Mouse (Mus musculus) myocyte (in vitro differentiated cells): ENCODE measurements around the gene Ppp1r3a. TPM values are rescaled to one million over a fixed set of nuclear protein-coding genes. Genes with fewer than 3 reads are reported as not detected.
"Not testable (repeated sequence)": the region's sequence is repeated elsewhere in the genome, so short reads cannot be mapped to it uniquely, and the experiment has no call there.

Experiments
- H3K27me3 ChIP-seq: one replicate; pipeline ENCODE4 v1.6.1; 2011; ENCODE audit not compliant: control insufficient read depth, insufficient read depth, insufficient read length
- H3K36me3 ChIP-seq: one replicate; pipeline ENCODE4 v1.6.1; 2011; ENCODE audit not compliant: control insufficient read depth, insufficient read depth
- H3K4me2 ChIP-seq: one replicate; pipeline ENCODE4 v1.6.1; 2011; ENCODE audit warnings: low read depth, control low read depth
- H3K4me3 ChIP-seq: one replicate; pipeline ENCODE4 v1.5.1; 2011; ENCODE audit warnings: mild to moderate bottlenecking, control low read depth, moderate library complexity
- H3K79me2 ChIP-seq: one replicate; pipeline ENCODE4 v1.6.1; 2011; ENCODE audit not compliant: control insufficient read depth, insufficient read depth
- H3ac ChIP-seq: one replicate; pipeline ENCODE4 v1.6.1; 2011; ENCODE audit not compliant: control insufficient read depth, insufficient read length
- CEBPB ChIP-seq: IDR thresholded peaks from 2 replicates; pipeline ENCODE4 v1.6.1; 2011; ENCODE audit warnings: mild to moderate bottlenecking, moderate library complexity; ENCODE audit not compliant: poor library complexity, insufficient read depth, severe bottlenecking
- MYOG ChIP-seq, 3 experiments: IDR thresholded peaks; one replicate each; pipeline ENCODE4 v1.6.1; 2011; ENCODE audit warnings: control low read depth in 2 of 3, low read depth in 2 of 3, mild to moderate bottlenecking in 2 of 3; ENCODE audit not compliant: insufficient read length in 2 of 3, control insufficient read depth in 1 of 3, insufficient read depth in 1 of 3
- POLR2AphosphoS2 ChIP-seq: IDR thresholded peaks from one replicate; pipeline ENCODE4 v1.6.1; 2011; ENCODE audit warnings: low read depth, control low read depth; ENCODE audit not compliant: insufficient read length
- TCF3 ChIP-seq: IDR thresholded peaks from one replicate; pipeline ENCODE4 v1.6.1; 2011; ENCODE audit warnings: low read depth, control low read depth; ENCODE audit not compliant: insufficient read length
- polyA plus RNA-seq: library from polyadenylated mRNA; unstranded; fragments of >200 nt; fragmentation: generic; extraction: Trizol; gene quantifications from one replicate; pipeline ENCODE4 v1.2.1, GENCODE M21; 2012; ENCODE audit warnings: missing spikeins

Ppp1r3a gene
- polyA plus RNA-seq, 1 experiment, result 0.16 TPM

- Histone ChIP-seq H3K36me3 (no peaks in the 10 kb centered on the region), H3K27me3 (no peaks in the 10 kb centered on the region), H3K4me3 (no peak overlapping the region), H3K79me2 (no peaks in the 10 kb centered on the region), H3K4me2 (no peak overlapping the region), H3ac (no peak overlapping the region)
- TF ChIP-seq TCF3, result no peak
- no peak for TF ChIP-seq CEBPB
- TF ChIP-seq MYOG (IDR thresholded peaks at IDR 0.05; ENCODE audit: control insufficient read depth in 1 of 3, insufficient read depth in 1 of 3, insufficient read length in 2 of 3, low read depth in 2 of 3), result no peak
- no peak for TF ChIP-seq POLR2AphosphoS2
Observed at GRCm38 (mm10) chr6:14700030-14700429, 55.0 kb downstream of the Ppp1r3a start.

DNA sequence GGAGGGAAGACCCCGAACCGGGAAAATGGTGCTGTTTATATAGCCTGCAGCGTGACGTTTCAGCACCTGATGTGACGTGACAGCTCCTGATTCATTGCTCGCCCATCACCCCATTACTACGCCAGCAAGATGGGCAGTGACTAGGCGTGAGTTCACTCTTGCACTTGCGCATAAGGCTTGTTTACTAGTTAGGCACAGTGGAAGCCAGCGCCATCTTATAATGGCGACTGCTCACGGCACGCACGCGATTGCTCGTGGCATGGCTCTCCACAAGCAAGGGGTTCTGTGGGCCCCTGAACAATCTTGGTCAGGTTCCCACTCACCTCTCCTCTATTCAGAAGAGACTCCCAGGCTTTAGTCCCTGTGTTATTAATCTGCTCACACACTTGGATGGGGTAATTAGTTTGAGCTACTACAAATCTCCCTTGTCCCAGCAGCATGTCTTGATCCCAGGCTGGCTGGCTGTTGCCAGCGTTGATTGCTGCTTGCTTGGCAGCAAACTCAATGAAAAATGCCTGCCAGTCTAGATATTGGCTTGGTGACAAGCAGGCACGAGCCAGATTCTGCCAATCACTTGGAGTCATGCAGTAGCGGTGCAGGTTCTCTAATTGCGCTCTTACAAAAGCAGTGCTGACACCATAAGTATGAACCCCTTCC lies 75.7 kb downstream of the Ppp1r3a start:
- not testable (repeated sequence) for H3K4me3 ChIP-seq, H3K27me3 ChIP-seq, H3ac ChIP-seq, H3K79me2 ChIP-seq, H3K36me3 ChIP-seq, H3K4me2 ChIP-seq

DNA sequence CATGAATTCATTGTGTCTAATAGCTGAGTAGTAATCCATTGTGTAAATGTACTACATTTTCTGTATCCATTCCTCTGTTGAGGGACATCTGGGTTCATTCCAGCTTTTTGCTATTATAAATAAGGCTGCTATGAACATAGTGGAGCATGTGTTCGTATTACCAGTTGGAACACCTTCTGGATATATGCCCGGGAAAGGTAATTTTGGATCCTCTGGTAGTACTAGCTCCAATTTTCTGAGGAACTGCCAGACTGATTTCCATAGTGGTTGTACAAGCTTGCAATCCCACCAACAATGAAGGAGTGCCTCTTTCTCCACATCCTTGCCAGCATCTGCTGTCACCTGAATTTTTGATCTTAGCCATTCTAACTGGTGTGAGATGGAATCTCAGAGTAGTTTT lies 86.1 kb downstream of the Ppp1r3a start:
- not testable (repeated sequence) for H3K36me3 ChIP-seq, H3K27me3 ChIP-seq, H3K4me3 ChIP-seq, H3K4me2 ChIP-seq, H3K79me2 ChIP-seq, H3ac ChIP-seq

- not testable (repeated sequence) for H3K4me2 ChIP-seq, H3K36me3 ChIP-seq, H3K79me2 ChIP-seq, H3ac ChIP-seq, H3K4me3 ChIP-seq, H3K27me3 ChIP-seq
Observed at GRCm38 (mm10) chr6:14667651-14668050, 87.4 kb downstream of the Ppp1r3a start.

Other genes with a start within 250 kb of the Ppp1r3a start
- not detected for gene Foxp2, start 146.1 kb upstream of the Ppp1r3a start, polyA plus RNA-seq